Mouse (Mus musculus) midbrain, embryonic 12.5 days (tissue): ENCODE results near the gene Phc2. TPM values are rescaled to one million over a fixed set of nuclear protein-coding genes. Genes with fewer than 3 reads are reported as not detected.
A peak's percentile ranks its signal among the peaks of the same experiment; 100 is the strongest.

Experiments
- ATAC-seq: fragments of 200-750 bp; cut with Nextera tagmentation; 2 replicates; pipeline ENCODE4 v1.8.0; 2017; ENCODE audit warnings: low read depth, moderate TSS enrichment, moderate library complexity; ENCODE audit not compliant: low FRiP score
- H3K27ac ChIP-seq: fragments of 300-500 bp; sonication (generic); replicated peaks from 2 replicates; pipeline ENCODE4 v1.5.1; 2016; ENCODE audit warnings: mild to moderate bottlenecking
- H3K27me3 ChIP-seq: fragments of 300-500 bp; sonication (generic); 2 replicates; pipeline ENCODE4 v1.6.1; 2016; ENCODE audit warnings: mild to moderate bottlenecking
- H3K36me3 ChIP-seq: fragments of 300-500 bp; sonication (generic); 2 replicates; pipeline ENCODE4 v1.6.1; 2016
- H3K4me1 ChIP-seq: fragments of 300-500 bp; sonication (generic); 2 replicates; pipeline ENCODE4 v1.6.1; 2016
- H3K4me2 ChIP-seq: fragments of 300-500 bp; sonication (generic); replicated peaks from 2 replicates; pipeline ENCODE4 v1.6.1; 2016; ENCODE audit warnings: mild to moderate bottlenecking, moderate library complexity
- H3K4me3 ChIP-seq: fragments of 300-500 bp; sonication (generic); 2 replicates; pipeline ENCODE4 v1.5.1; 2016; ENCODE audit warnings: mild to moderate bottlenecking
- H3K9ac ChIP-seq: fragments of 300-500 bp; sonication (generic); replicated peaks from 2 replicates; pipeline ENCODE4 v1.6.1; 2016; ENCODE audit warnings: mild to moderate bottlenecking, moderate library complexity
- H3K9me3 ChIP-seq: fragments of 300-500 bp; sonication (generic); 2 replicates; pipeline ENCODE4 v1.6.1; 2016; ENCODE audit warnings: mild to moderate bottlenecking
- WGBS: fragments of 180-500 bp; shearing (Covaris S2); methylation state at CpG from one replicate; pipeline ENCODE4 v1.1.7; 2016; 5-methylcytosine and 5-hydroxymethylcytosine counted together
- polyA plus RNA-seq: library from polyadenylated mRNA; unstranded; fragments of >200 nt; fragmentation: Nextera tagmentation; extraction: Ambion mirVana; gene quantifications from 2 replicates; pipeline ENCODE4 v1.2.1, GENCODE M21; 2016

Gene Phc2
- polyA plus RNA-seq, 1 experiment from 2014 or later = 133 TPM

DNA sequence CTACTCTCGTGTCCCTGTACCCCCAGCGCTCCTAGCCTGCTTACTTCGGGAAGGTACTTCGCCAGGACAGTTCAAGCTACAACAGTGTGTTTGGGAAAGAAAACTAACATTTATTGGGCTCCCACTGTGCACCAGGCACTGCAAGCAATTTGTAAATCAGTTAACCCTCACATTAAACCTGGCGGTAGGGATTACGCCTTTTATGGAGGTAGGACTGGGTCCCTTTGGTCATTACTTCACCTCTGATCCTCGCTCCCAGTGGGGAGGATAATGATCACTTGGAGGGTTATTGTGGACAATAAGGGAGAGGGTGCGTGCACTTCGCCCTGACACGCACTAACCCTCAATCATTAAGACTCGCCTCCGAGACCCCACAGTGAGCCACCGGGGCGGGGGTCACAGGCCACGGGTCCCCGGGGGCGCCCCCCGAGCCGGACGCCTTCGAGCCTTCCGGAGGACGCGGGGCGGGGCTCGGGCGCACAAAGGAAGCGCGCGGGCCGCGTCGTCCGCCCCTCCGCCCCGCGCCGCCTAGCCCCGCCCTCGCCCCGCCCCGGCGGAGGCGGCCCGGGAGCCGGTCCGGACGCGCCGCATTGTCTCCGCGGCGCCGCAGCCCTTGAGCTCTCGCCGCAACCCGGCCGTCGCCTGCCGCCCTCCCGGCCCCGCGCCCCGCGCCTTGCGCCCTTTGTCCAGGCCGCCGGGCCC lies 72.7 kb downstream of the Phc2 start:
- Histone ChIP-seq H3K4me2 (peak overlapping the region; percentile 100), H3K27me3 (peaks cover 2% of the 10 kb centered on the region; the same call in 1 of the 2 replicates), H3K9me3 (no peaks in the 10 kb centered on the region), H3K4me3 (peak overlapping the region; percentile 99), H3K27ac (peak overlapping the region; percentile 96), H3K9ac (peak overlapping the region; percentile 100), H3K36me3 (peaks cover 7% of the 10 kb centered on the region; the same call in 1 of the 2 replicates), H3K4me1 (peaks cover 69% of the 10 kb centered on the region)
- 3% methylated on average over 45 of the region's 68 CpGs for WGBS
- ATAC-seq = peak; percentile 90

DNA sequence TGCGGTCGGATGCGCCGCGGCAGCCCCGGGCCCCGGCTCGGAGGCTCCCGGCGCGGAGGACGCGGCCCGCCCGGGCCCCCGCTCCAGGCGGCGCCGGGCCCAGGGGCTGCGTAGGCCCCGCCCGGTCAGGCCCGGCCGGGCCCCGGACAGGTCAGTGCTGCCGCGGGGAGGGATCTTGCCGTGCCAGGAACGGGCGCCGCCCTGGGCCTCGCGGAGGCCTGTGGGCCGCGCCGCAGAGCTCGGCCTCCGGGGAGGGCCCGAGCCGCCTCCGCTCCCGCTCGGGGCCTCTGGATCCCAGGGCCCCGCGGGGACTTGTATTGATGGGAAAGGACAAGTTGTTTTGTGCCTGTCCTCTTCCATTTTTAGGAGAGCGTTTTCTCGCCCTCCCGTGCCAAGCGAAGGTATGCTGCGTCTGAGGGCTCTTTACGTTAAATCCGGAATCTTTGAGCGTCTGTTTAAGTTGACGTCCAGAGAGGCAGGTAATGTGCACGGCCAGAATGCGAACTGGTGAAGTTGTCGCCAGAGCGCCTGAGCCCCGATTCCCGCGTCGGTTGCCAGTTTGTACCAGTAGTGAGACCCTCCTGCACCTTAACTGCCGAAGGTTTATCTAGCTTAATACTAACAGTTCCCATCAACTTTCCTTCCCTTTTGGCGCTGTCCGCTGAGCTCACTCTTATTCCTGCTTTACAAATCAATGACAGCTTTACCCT lies 73.4 kb downstream of the Phc2 start:
- Histone ChIP-seq H3K27me3 (peaks cover 2% of the 10 kb centered on the region; the same call in 1 of the 2 replicates), H3K4me1 (peaks cover 69% of the 10 kb centered on the region), H3K9ac (peak overlapping the region; percentile 100), H3K27ac (peak overlapping the region; percentile 96), H3K9me3 (no peaks in the 10 kb centered on the region), H3K4me2 (peak overlapping the region; percentile 100), H3K4me3 (peak overlapping the region; percentile 99), H3K36me3 (peaks cover 7% of the 10 kb centered on the region; the same call in 1 of the 2 replicates)
- under 1% methylated on average over 65 of the region's 65 CpGs for WGBS
- peak; percentile 61 for ATAC-seq

DNA sequence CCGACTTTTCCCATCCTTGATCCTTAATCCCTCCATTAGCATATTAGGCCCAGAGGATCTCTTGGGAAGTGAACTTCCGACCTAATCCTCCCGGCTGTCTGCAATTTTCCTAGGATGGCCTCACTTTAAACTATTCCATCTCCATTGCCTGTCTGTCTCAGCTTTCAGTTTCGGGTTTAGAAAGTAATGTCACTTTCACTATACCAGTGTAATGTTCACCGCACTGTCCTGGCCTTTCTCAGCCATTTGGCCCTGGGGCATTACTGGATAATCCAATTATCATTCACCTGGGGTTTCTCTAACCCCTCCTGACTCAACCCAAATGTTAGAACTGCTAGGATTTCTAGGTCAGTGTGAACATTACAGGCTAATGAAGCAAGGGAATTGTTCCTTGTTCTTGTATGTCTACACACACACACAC lies 73.9 kb downstream of the Phc2 start:
- peak overlapping the region; percentile 100 for H3K9ac ChIP-seq
- ATAC-seq = no peak
- peaks cover 7% of the 10 kb centered on the region; the same call in 1 of the 2 replicates for H3K36me3 ChIP-seq
- peak overlapping the region; percentile 99 for H3K4me3 ChIP-seq
- peak overlapping the region; percentile 96 for H3K27ac ChIP-seq
- H3K27me3 ChIP-seq = peaks cover 2% of the 10 kb centered on the region; the same call in 1 of the 2 replicates
- peaks cover 71% of the 10 kb centered on the region for H3K4me1 ChIP-seq
- peak overlapping the region; percentile 100 for H3K4me2 ChIP-seq
- WGBS = 0% methylated on average over 5 of the region's 5 CpGs
- H3K9me3 ChIP-seq = no peaks in the 10 kb centered on the region

DNA sequence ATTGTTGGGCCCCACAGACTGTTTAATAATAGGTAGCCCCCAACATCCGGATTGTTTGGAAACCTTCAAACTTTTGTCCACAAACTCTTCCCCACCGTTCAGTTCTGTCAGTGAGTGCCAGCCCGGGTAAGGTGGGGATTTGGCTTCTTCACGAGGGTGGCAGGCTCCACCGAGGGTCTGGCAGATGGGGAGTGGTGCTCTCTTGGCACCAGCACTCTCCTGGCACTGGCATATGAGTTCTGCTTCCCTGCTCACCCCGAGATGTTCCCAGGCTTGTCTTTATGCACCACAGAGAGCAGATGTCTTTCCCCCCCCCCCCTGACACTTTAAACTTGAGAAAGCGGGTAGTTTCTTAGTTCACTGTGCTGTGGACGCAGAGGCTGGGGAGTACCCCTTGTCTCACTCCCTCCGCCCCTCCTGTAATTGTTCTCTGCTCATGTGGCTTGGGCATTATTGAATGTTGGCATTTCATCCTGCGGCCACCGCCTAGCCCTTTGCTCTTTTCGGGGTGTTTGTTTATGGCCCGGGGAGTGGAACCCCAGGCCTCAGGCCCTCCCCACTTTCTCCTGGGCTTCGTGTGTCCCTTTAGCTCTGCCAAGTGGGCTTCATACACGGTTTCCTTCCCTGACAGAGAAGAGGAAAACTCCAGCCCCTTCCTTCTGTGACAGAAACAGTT lies 74.7 kb downstream of the Phc2 start:
- no peaks in the 10 kb centered on the region for H3K9me3 ChIP-seq
- no peak for ATAC-seq
- peaks cover 72% of the 10 kb centered on the region for H3K4me1 ChIP-seq
- peak overlapping the region; percentile 99 for H3K4me3 ChIP-seq
- H3K36me3 ChIP-seq = peaks cover 7% of the 10 kb centered on the region; the same call in 1 of the 2 replicates
- 7% methylated on average over 15 of the region's 15 CpGs for WGBS
- H3K27ac ChIP-seq = peak overlapping the region; percentile 96
- peak overlapping the region; percentile 100 for H3K9ac ChIP-seq
- peak overlapping the region; percentile 100 for H3K4me2 ChIP-seq
- H3K27me3 ChIP-seq = peaks cover 2% of the 10 kb centered on the region; the same call in 1 of the 2 replicates

DNA sequence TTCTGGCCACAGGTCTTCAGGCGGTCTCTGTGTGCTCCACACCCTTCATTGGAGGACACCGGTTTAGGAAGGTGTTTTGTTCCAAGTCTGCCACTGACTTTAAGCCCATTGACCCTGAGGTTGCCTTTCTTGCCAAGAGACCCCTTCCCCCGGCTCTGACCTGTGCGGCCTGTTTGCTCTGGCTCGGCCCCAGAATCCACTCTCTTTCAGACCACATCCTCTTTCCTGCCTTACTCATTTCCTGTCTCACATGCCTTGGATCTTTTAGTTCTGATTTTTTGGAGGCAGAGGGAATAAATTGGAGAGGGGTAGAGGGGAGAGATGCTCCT lies 75.2 kb downstream of the Phc2 start:
- Histone ChIP-seq H3K4me2 (peak overlapping the region; percentile 100), H3K36me3 (peaks cover 11% of the 10 kb centered on the region; the same call in 1 of the 2 replicates), H3K9me3 (no peaks in the 10 kb centered on the region), H3K4me3 (peak overlapping the region; percentile 99), H3K27ac (peak overlapping the region; percentile 96), H3K27me3 (peaks cover 2% of the 10 kb centered on the region; the same call in 1 of the 2 replicates), H3K9ac (peak overlapping the region; percentile 100), H3K4me1 (peaks cover 76% of the 10 kb centered on the region)
- 11% methylated on average over 5 of the region's 5 CpGs for WGBS
- no peak for ATAC-seq

DNA sequence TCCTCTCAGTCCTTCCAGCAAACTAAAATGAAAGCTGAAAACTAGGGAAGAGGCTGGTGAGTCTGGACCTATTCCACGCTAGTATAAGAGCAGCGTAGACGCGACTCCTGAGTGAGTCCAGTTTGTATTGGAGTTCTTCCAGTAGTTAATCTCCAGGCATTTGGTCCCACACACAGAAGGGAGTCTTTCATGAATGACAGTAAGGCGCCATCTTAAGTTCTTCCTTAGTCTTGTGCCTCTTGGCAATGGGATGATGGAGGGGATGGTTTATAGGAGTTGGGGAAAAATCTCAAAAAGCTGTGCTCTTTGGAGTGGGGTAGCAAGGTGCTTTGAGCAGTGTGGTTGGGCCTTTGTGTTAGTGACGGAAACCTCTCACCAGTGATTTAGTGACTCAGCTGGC lies 75.8 kb downstream of the Phc2 start:
- Histone ChIP-seq H3K9me3 (no peaks in the 10 kb centered on the region), H3K9ac (peak overlapping the region; percentile 100), H3K27me3 (no peaks in the 10 kb centered on the region), H3K4me3 (peak overlapping the region; percentile 99), H3K36me3 (peaks cover 15% of the 10 kb centered on the region; the same call in 1 of the 2 replicates), H3K4me1 (peaks cover 78% of the 10 kb centered on the region), H3K27ac (peak overlapping the region; percentile 96; the same call in 1 of the 2 replicates), H3K4me2 (peak overlapping the region; percentile 100)
- 59% methylated on average over 6 of the region's 6 CpGs for WGBS
- ATAC-seq = no peak

DNA sequence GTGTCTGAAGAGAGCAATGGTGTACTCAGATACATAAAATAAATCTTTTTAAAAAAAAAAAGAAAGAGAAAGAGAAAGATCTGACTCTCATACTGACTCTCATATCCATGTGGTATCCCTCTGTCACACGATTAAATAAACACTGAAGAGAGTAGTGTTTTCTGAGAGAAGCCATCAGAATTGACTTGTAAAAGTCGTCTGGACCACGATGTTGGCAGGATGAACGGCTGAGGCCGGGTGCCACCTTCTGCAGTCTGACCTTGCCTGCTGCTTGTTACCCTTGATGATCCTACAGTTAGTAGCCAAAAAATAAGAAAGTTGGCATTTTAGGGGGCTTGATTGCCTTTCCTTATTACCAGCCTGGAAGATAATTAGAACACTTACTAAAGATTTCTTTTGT lies 78.3 kb downstream of the Phc2 start:
- no peak for ATAC-seq
- H3K9ac ChIP-seq = no peak overlapping the region
- 53% methylated on average over 5 of the region's 5 CpGs for WGBS
- no peaks in the 10 kb centered on the region for H3K27me3 ChIP-seq
- H3K4me3 ChIP-seq = no peak overlapping the region
- peak overlapping the region; percentile 30; the same call in 1 of the 2 replicates for H3K4me2 ChIP-seq
- H3K9me3 ChIP-seq = no peaks in the 10 kb centered on the region
- H3K36me3 ChIP-seq = peaks cover 15% of the 10 kb centered on the region; the same call in 1 of the 2 replicates
- H3K4me1 ChIP-seq = peaks cover 85% of the 10 kb centered on the region
- H3K27ac ChIP-seq = no peak overlapping the region

DNA sequence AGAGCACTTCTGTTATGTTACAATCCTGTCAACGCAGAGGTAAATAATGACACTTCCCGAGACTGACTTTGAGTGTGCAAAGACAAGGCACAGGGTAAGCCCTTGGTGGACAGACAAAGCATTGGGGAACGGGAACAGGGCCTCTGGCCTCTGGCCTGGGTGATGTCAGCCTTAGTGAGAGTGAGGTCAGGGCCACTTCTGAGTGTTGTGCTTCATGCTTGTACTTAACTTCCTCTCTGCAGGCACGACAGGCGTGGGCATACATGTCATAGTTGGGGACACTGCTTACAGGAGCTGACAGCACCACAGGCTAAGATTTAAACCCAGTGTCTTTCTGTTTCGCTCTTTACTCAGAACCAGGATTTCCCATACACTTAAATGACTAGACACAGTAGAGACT lies 79.0 kb downstream of the Phc2 start:
- no peak for ATAC-seq
- H3K4me2 ChIP-seq = peak overlapping the region; percentile 30
- peaks cover 92% of the 10 kb centered on the region for H3K4me1 ChIP-seq
- H3K4me3 ChIP-seq = no peak overlapping the region
- WGBS = 36% methylated on average over 6 of the region's 6 CpGs
- peak overlapping the region; percentile 81 for H3K27ac ChIP-seq
- H3K27me3 ChIP-seq = no peaks in the 10 kb centered on the region
- H3K36me3 ChIP-seq = peaks cover 15% of the 10 kb centered on the region; the same call in 1 of the 2 replicates
- peak overlapping the region; percentile 43 for H3K9ac ChIP-seq
- no peaks in the 10 kb centered on the region for H3K9me3 ChIP-seq

DNA sequence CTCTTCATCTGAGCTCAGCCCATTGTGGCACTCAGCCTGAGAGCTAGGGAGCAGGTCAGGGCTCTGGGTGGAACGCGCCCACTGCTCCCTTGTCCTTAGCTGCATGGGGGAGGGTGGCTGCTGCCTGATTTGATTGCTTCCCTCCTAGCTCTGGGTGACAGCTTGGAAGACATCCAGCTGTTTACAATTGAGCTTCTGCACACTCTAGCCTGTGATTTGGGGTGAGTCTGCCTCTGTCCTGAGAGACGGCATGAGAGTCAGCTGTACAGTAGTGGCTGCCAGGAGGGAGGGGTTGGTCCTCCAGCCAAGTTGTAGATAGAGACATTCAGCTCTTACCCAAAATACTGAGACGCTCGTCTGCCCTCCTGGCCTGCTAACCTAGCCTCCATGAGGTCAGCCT lies 79.7 kb downstream of the Phc2 start:
- peaks cover 89% of the 10 kb centered on the region for H3K4me1 ChIP-seq
- H3K9ac ChIP-seq = peak overlapping the region; percentile 43
- no peak for ATAC-seq
- no peaks in the 10 kb centered on the region for H3K9me3 ChIP-seq
- peak overlapping the region; percentile 30 for H3K4me2 ChIP-seq
- peaks cover 15% of the 10 kb centered on the region; the same call in 1 of the 2 replicates for H3K36me3 ChIP-seq
- peak overlapping the region; percentile 81 for H3K27ac ChIP-seq
- 22% methylated on average over 5 of the region's 5 CpGs for whole genome bisulfite sequencing
- H3K4me3 ChIP-seq = 0 out of 2 replicates have a peak overlapping the region, but pooled peaks have one; percentile 3
- H3K27me3 ChIP-seq = no peaks in the 10 kb centered on the region

DNA sequence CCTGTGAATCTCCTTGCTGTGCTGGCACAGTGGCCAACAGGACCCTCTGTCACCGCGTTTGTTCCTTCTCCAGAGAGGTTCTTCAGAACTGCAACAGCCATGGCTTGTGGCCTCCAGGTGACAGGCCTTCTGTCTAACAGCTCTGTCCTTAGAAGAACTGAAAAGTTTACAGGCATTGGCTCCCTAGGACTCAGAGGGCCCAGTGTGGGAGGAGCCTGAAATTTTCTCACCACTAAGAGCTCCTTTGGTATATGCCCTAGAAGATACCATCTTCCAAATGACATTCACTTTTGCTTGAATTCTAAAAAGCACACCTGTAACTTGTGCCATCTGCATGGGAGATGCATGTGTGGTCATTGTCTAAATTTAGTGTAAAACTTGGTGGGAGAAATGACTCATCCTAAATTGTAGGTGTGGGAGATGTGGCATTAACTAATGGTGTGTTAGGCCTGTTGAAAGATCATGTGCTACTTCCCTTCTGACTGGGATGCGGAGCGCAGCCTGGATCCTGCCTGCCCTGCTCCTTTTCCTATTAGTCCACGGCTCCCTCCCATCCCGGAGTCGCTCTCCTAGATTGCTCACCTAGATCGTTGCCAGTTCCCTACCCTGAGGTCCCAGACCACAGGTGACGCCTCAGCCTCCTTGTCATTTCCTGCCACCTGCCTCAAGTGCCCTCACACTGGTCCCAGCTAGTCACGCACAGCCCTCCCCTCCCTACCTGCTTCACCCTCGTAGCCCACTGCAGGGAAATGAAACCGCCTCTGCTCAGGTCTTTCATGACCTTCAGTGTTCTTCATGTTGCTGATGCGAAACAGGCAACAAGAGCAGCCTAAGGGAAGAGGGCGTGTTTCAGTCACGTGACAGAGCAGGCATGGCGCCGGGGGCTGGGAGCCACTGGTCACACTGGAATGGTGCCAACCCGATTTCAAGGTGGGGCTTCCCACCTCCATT lies 80.5 kb downstream of the Phc2 start:
- 0 out of 2 replicates have a peak overlapping the region, but pooled peaks have one; percentile 3 for H3K4me3 ChIP-seq
- no peaks in the 10 kb centered on the region for H3K27me3 ChIP-seq
- no peaks in the 10 kb centered on the region for H3K9me3 ChIP-seq
- peaks cover 82% of the 10 kb centered on the region for H3K4me1 ChIP-seq
- H3K27ac ChIP-seq = peak overlapping the region; percentile 81
- H3K4me2 ChIP-seq = peak overlapping the region; percentile 30
- no peak for ATAC-seq
- 78% methylated on average over 18 of the region's 18 CpGs for WGBS
- H3K9ac ChIP-seq = peak overlapping the region; percentile 43
- H3K36me3 ChIP-seq = peaks cover 15% of the 10 kb centered on the region; the same call in 1 of the 2 replicates
